Mouse (Mus musculus): ENCODE measurements at regions not wholly inside any gene's neighbourhood (a gene's known extent, or its start where the extent isn't known, plus 50 kb on each side); places are given as distances from the start of the nearest gene placed in this dataset.

GRCm38 (mm10) chr16:24198291-24198690 lies 195.0 kb upstream of the Lpp start:
- Histone ChIP-seq H3K4me1 (ENCODE audit: insufficient read depth, low read length) (no peaks in the 10 kb centered on the region; the same call in 1 of the 2 replicates), H3K4me3 (ENCODE audit: low read length) (no peak overlapping the region), H3K9ac (replicated peaks; ENCODE audit: low read length) (no peak overlapping the region), H3K36me3 (ENCODE audit: insufficient read depth, low read length) (no peaks in the 10 kb centered on the region), H3K9me3 (ENCODE audit: low read length) (no peaks in the 10 kb centered on the region), H3K4me2 (replicated peaks; ENCODE audit: low read depth, low read length) (no peak overlapping the region), H3K27ac (ENCODE audit: low read length) (no peak overlapping the region), H3K27me3 (ENCODE audit: insufficient read depth, low read length) (no peaks in the 10 kb centered on the region)
- ATAC-seq (ENCODE audit: low FRiP score, low TSS enrichment): no peak

- Histone ChIP-seq H3K4me2 (replicated peaks; ENCODE audit: low read depth, low read length) (no peak overlapping the region), H3K4me1 (ENCODE audit: insufficient read depth, low read length) (no peaks in the 10 kb centered on the region; the same call in 1 of the 2 replicates), H3K9ac (replicated peaks; ENCODE audit: low read length) (no peak overlapping the region), H3K36me3 (ENCODE audit: insufficient read depth, low read length) (no peaks in the 10 kb centered on the region), H3K9me3 (ENCODE audit: low read length) (no peaks in the 10 kb centered on the region), H3K27ac (ENCODE audit: low read length) (no peak overlapping the region), H3K4me3 (ENCODE audit: low read length) (no peak overlapping the region), H3K27me3 (ENCODE audit: insufficient read depth, low read length) (no peaks in the 10 kb centered on the region)
- ATAC-seq (ENCODE audit: low FRiP score, low TSS enrichment): no peak
- 85% methylated on average over 5 of the region's 5 CpGs for WGBS
These were observed 195.7 kb upstream of the Lpp start for GRCm38 (mm10) chr16:24197618-24198017.

GRCm38 (mm10) chr16:24193945-24194344 lies 199.4 kb upstream of the Lpp start:
- 88% methylated on average over 2 of the region's 2 CpGs for WGBS
- no peak for ATAC-seq (ENCODE audit: low FRiP score, low TSS enrichment)
- Histone ChIP-seq H3K4me1 (ENCODE audit: insufficient read depth, low read length) (no peaks in the 10 kb centered on the region), H3K4me3 (ENCODE audit: low read length) (no peak overlapping the region), H3K36me3 (ENCODE audit: insufficient read depth, low read length) (no peaks in the 10 kb centered on the region), H3K27ac (ENCODE audit: low read length) (no peak overlapping the region), H3K9ac (replicated peaks; ENCODE audit: low read length) (no peak overlapping the region), H3K27me3 (ENCODE audit: insufficient read depth, low read length) (no peaks in the 10 kb centered on the region), H3K9me3 (ENCODE audit: low read length) (no peaks in the 10 kb centered on the region), H3K4me2 (replicated peaks; ENCODE audit: low read depth, low read length) (no peak overlapping the region)

- Histone ChIP-seq H3K9ac (replicated peaks; ENCODE audit: low read length) (no peak overlapping the region), H3K27ac (ENCODE audit: low read length) (no peak overlapping the region), H3K4me2 (replicated peaks; ENCODE audit: low read depth, low read length) (no peak overlapping the region), H3K9me3 (ENCODE audit: low read length) (no peaks in the 10 kb centered on the region), H3K36me3 (ENCODE audit: insufficient read depth, low read length) (no peaks in the 10 kb centered on the region), H3K4me3 (ENCODE audit: low read length) (no peak overlapping the region), H3K4me1 (ENCODE audit: insufficient read depth, low read length) (no peaks in the 10 kb centered on the region), H3K27me3 (ENCODE audit: insufficient read depth, low read length) (no peaks in the 10 kb centered on the region)
- ATAC-seq (ENCODE audit: low FRiP score, low TSS enrichment): no peak
- WGBS: 45% methylated on average over 15 of the region's 15 CpGs
These were observed 199.9 kb upstream of the Lpp start for GRCm38 (mm10) chr16:24193251-24193873.

GRCm38 (mm10) chr16:24192013-24192412 lies 201.3 kb upstream of the Lpp start:
- H3K4me3 ChIP-seq (ENCODE audit: low read length): no peak overlapping the region
- no peak for ATAC-seq (ENCODE audit: low FRiP score, low TSS enrichment)
- no peaks in the 10 kb centered on the region for H3K27me3 ChIP-seq (ENCODE audit: insufficient read depth, low read length)
- H3K9me3 ChIP-seq (ENCODE audit: low read length): no peaks in the 10 kb centered on the region
- H3K4me1 ChIP-seq (ENCODE audit: insufficient read depth, low read length): no peaks in the 10 kb centered on the region
- H3K9ac ChIP-seq (replicated peaks; ENCODE audit: low read length): no peak overlapping the region
- no peak overlapping the region for H3K27ac ChIP-seq (ENCODE audit: low read length)
- no peaks in the 10 kb centered on the region for H3K36me3 ChIP-seq (ENCODE audit: insufficient read depth, low read length)
- no peak overlapping the region for H3K4me2 ChIP-seq (replicated peaks; ENCODE audit: low read depth, low read length)
- WGBS: 81% methylated on average over 1 of the region's 1 CpGs

GRCm38 (mm10) chr16:24187131-24187530 lies 198.5 kb upstream of the Bcl6 start:
- Histone ChIP-seq H3K9ac (replicated peaks; ENCODE audit: low read length) (no peak overlapping the region), H3K9me3 (ENCODE audit: low read length) (no peaks in the 10 kb centered on the region), H3K4me3 (ENCODE audit: low read length) (no peak overlapping the region), H3K4me2 (replicated peaks; ENCODE audit: low read depth, low read length) (no peak overlapping the region), H3K36me3 (ENCODE audit: insufficient read depth, low read length) (no peaks in the 10 kb centered on the region), H3K27ac (ENCODE audit: low read length) (no peak overlapping the region), H3K4me1 (ENCODE audit: insufficient read depth, low read length) (no peaks in the 10 kb centered on the region), H3K27me3 (ENCODE audit: insufficient read depth, low read length) (no peaks in the 10 kb centered on the region)
- WGBS: 63% methylated on average over 6 of the region's 6 CpGs
- ATAC-seq (ENCODE audit: low FRiP score, low TSS enrichment): no peak

- no peak overlapping the region for H3K9ac ChIP-seq (replicated peaks; ENCODE audit: low read length)
- 32% methylated on average over 6 of the region's 6 CpGs for WGBS
- ATAC-seq (ENCODE audit: low FRiP score, low TSS enrichment): no peak
- H3K27me3 ChIP-seq (ENCODE audit: insufficient read depth, low read length): no peaks in the 10 kb centered on the region
- H3K4me3 ChIP-seq (ENCODE audit: low read length): no peak overlapping the region
- no peaks in the 10 kb centered on the region for H3K4me1 ChIP-seq (ENCODE audit: insufficient read depth, low read length)
- no peaks in the 10 kb centered on the region for H3K36me3 ChIP-seq (ENCODE audit: insufficient read depth, low read length)
- no peaks in the 10 kb centered on the region for H3K9me3 ChIP-seq (ENCODE audit: low read length)
- no peak overlapping the region for H3K27ac ChIP-seq (ENCODE audit: low read length)
- no peak overlapping the region for H3K4me2 ChIP-seq (replicated peaks; ENCODE audit: low read depth, low read length)
These were observed 197.3 kb upstream of the Bcl6 start for GRCm38 (mm10) chr16:24185989-24186388.

GRCm38 (mm10) chr16:24184846-24185245 lies 196.2 kb upstream of the Bcl6 start:
- ATAC-seq (ENCODE audit: low FRiP score, low TSS enrichment): no peak
- no peaks in the 10 kb centered on the region for H3K36me3 ChIP-seq (ENCODE audit: insufficient read depth, low read length)
- WGBS: 85% methylated on average over 4 of the region's 4 CpGs

GRCm38 (mm10) chr16:24183216-24183615 lies 194.6 kb upstream of the Bcl6 start:
- Histone ChIP-seq H3K36me3 (ENCODE audit: insufficient read depth, low read length) (no peaks in the 10 kb centered on the region), H3K9me3 (ENCODE audit: low read length) (no peaks in the 10 kb centered on the region), H3K27ac (ENCODE audit: low read length) (no peak overlapping the region), H3K4me2 (replicated peaks; ENCODE audit: low read depth, low read length) (no peak overlapping the region), H3K9ac (replicated peaks; ENCODE audit: low read length) (no peak overlapping the region), H3K4me3 (ENCODE audit: low read length) (no peak overlapping the region), H3K4me1 (ENCODE audit: insufficient read depth, low read length) (no peaks in the 10 kb centered on the region), H3K27me3 (ENCODE audit: insufficient read depth, low read length) (no peaks in the 10 kb centered on the region)
- 67% methylated on average over 3 of the region's 3 CpGs for WGBS
- ATAC-seq (ENCODE audit: low FRiP score, low TSS enrichment): no peak

More at GRCm38 (mm10) chr16:24184846-24185245, 196.2 kb upstream of the Bcl6 start:
- Histone ChIP-seq H3K4me2 (replicated peaks; ENCODE audit: low read depth, low read length) (no peak overlapping the region), H3K4me3 (ENCODE audit: low read length) (no peak overlapping the region), H3K27ac (ENCODE audit: low read length) (no peak overlapping the region), H3K27me3 (ENCODE audit: insufficient read depth, low read length) (no peaks in the 10 kb centered on the region), H3K9me3 (ENCODE audit: low read length) (no peaks in the 10 kb centered on the region), H3K9ac (replicated peaks; ENCODE audit: low read length) (no peak overlapping the region), H3K4me1 (ENCODE audit: insufficient read depth, low read length) (no peaks in the 10 kb centered on the region)

- H3K9me3 ChIP-seq (ENCODE audit: low read length): no peaks in the 10 kb centered on the region
- H3K9ac ChIP-seq (replicated peaks; ENCODE audit: low read length): no peak overlapping the region
- no peak overlapping the region for H3K4me2 ChIP-seq (replicated peaks; ENCODE audit: low read depth, low read length)
- H3K4me1 ChIP-seq (ENCODE audit: insufficient read depth, low read length): no peaks in the 10 kb centered on the region
- no peaks in the 10 kb centered on the region for H3K27me3 ChIP-seq (ENCODE audit: insufficient read depth, low read length)
- WGBS: 79% methylated on average over 3 of the region's 3 CpGs
- no peak overlapping the region for H3K27ac ChIP-seq (ENCODE audit: low read length)
- H3K36me3 ChIP-seq (ENCODE audit: insufficient read depth, low read length): no peaks in the 10 kb centered on the region
- ATAC-seq (ENCODE audit: low FRiP score, low TSS enrichment): no peak
- H3K4me3 ChIP-seq (ENCODE audit: low read length): no peak overlapping the region
These were observed 192.7 kb upstream of the Bcl6 start for GRCm38 (mm10) chr16:24181388-24181787.

Data from kidney, embryonic 16.5 days (tissue).